Mouse (Mus musculus) MEL-GATA-1-ER (cell line): ENCODE measurements around the gene Olfr1307.

Experiments used
- DNase-seq: peaks from one replicate; pipeline ENCODE4 v3.0.0-alpha.2; 2012; ENCODE audit warnings: low read depth; ENCODE audit errors: extremely low read depth

Gene Olfr1307

DNA sequence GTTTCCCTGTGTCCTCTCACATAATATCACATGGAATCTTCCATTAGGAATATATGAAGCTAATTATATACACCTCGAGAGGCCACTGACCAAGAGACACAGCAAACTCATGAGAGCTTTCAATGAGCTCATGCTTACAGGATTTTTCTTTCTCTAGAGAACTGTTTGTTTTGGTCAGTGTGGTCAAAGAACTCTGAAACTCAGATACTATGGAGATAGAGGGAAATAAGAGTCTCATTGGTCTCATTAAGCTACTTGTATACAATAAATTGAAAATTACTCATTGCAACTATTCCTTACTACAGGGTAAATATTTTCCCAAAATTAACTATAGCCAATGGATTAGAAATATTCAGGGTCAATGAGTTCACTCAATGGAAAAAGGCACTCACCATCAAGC, at the start of gene Olfr1307:
TSS of gene Olfr1307 (minus strand) at position 101 of the 400 bp plus-strand sequence.
- no peak for DNase-seq

DNA sequence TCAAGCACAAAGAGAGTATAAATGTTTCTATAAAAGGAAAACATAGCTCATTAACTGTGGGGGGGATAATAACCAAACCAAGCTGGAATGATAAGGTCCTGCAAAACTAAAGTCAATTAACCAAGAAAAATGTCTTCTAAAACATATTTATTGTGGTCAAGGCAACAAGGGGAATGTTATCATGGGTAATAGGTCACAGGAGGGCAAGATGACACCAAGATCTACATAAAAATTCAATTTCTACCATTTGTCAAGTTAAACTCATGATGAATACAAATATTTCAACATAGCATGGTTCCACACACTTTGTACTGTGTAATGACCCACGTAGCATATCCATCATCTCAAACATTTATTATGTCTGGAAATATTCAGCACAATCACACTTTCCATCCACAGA, 40.9 kb upstream of the Olfr1307 start, which contains the start of gene Olfr1309:
TSS of gene Olfr1309 (minus strand) at position 101 of the 400 bp plus-strand sequence.
- no peak for DNase-seq

DNA sequence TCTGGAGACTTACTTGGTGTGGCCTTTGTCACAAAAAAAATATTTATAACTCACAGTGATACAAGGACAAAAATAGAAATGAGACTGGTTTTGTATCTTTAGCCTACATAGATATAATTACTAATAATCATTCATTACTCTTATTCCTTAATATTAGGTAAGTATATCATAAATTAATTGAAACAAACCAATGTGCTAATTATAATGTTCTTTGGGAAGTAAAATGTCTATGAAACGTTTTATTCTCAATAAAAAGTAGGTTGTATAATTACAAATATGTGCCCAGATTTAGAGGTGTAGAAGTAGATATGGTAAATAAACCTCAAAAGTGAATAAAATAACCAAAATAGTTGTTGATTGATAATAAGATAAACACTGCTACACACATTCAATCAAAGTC, 15.6 kb upstream of the Olfr1307 start, which contains the start of gene Olfr1308:
TSS of gene Olfr1308 (minus strand) at position 101 of the 400 bp plus-strand sequence.
- no peak for DNase-seq

DNA sequence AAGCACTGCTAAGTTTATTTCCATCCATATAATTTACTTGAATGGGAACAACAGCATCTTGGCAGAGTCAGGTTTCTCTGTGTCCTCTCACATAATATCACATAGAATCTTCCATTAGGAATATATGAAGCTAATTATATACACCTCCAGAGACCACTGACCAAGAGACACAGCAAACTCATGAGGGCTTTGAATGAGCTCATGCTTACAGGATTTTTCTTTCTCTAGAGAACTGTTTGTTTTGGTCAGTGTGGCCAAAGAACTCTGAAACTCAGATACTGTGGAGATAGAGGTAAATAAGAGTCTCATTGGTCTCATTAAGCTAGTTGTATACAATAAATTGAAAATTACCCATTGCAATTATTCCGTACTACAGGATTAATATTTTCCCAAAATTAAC, 33.1 kb downstream of the Olfr1307 start, which contains the start of gene Olfr1306:
TSS of gene Olfr1306 (minus strand) at position 101 of the 400 bp plus-strand sequence.
- DNase-seq = no peak
